25 mouse cellular contexts compared by ENCODE assay signal in the genomic region with DNA sequence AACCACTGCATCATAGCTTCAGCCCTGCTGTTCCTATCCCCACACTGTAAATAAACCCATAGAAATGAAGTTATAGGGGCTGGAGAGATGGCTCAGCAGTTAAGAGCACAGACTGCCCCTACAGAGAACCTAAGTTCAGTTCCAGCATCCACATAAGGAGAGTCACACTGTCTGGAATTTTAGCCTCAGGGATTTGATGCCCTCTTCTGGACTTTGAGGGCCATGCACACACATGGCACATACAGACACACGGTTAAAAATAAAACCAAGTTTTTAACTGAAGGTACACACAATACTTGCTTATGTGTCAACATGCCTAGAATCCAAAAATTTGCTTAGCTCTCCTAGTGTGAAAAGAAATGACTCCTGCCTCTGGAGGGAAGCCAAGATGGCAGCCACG.
A peak's percentile ranks its signal among the peaks of the same experiment; 100 is the strongest.
DNase-seq lines count a peak whose midpoint lies in the region; ATAC-seq and TF ChIP-seq lines count a peak whose summit lies in the region.
"Had no signal": no experiment of that assay in that cellular context is flagged by ENCODE, and none has a peak within 500 bp of the region (broad histone marks: within the 10 kb centered on the region; RNA-seq: fewer than 3 reads in every experiment).

No protein-coding gene starts in this region.

- TF ChIP-seq CTCF in kidney, postnatal 0 days (IDR thresholded peaks at IDR 0.05; ENCODE audit: low read depth): peak; percentile 35

- no peaks in the 10 kb centered on the region for H3K4me1 ChIP-seq in forebrain, embryonic 14.5 days (ENCODE audit: control insufficient read depth, insufficient read depth, low read length)
- H3K4me1 ChIP-seq in forebrain, embryonic 15.5 days: no peaks in the 10 kb centered on the region
- H3K4me1 ChIP-seq in kidney, postnatal 0 days (replicated peaks; ENCODE audit: insufficient read depth, low read length): no peaks in the 10 kb centered on the region
- H3K4me1 ChIP-seq: hindbrain, embryonic 12.5 days had no signal

- H3K9ac ChIP-seq in forebrain, embryonic 14.5 days (ENCODE audit: low read length): no peak overlapping the region
- no peak overlapping the region for H3K9ac ChIP-seq in forebrain, embryonic 15.5 days (replicated peaks)
- H3K9ac ChIP-seq in kidney, postnatal 0 days (ENCODE audit: low read depth, low read length): no peak overlapping the region
- H3K9ac ChIP-seq: hindbrain, embryonic 12.5 days; liver, embryonic 14.5 days; midbrain, embryonic 13.5 days had no signal

- ATAC-seq in forebrain, embryonic 14.5 days: no peak
- no peak for ATAC-seq in forebrain, embryonic 15.5 days (replicated peaks)
- ATAC-seq in kidney, postnatal 0 days (replicated peaks; ENCODE audit: low FRiP score, low read depth): no peak
- no peak for ATAC-seq in megakaryocyte, adult 5-6 weeks (ENCODE audit: poor library complexity, severe bottlenecking)
- ATAC-seq: forebrain, embryonic 16.5 days; midbrain, embryonic 13.5 days had no signal

- no peaks in the 10 kb centered on the region for H3K9me3 ChIP-seq in forebrain, embryonic 14.5 days (replicated peaks; ENCODE audit: control insufficient read depth, low read length)
- H3K9me3 ChIP-seq in forebrain, embryonic 15.5 days: no peaks in the 10 kb centered on the region
- H3K9me3 ChIP-seq in kidney, postnatal 0 days (replicated peaks; ENCODE audit: low read length): no peaks in the 10 kb centered on the region
- H3K9me3 ChIP-seq: hindbrain, embryonic 12.5 days; midbrain, embryonic 13.5 days had no signal

- WGBS in forebrain, embryonic 14.5 days: 62% methylated on average over 2 of the region's 2 CpGs
- WGBS in forebrain, embryonic 15.5 days: 51% methylated on average over 2 of the region's 2 CpGs
- 65% methylated on average over 2 of the region's 2 CpGs for WGBS in kidney, postnatal 0 days

- no peak overlapping the region for H3K27ac ChIP-seq in forebrain, embryonic 14.5 days (ENCODE audit: low read depth, low read length)
- H3K27ac ChIP-seq in forebrain, embryonic 15.5 days (replicated peaks): no peak overlapping the region
- no peak overlapping the region for H3K27ac ChIP-seq in kidney, postnatal 0 days
- H3K27ac ChIP-seq: hindbrain, embryonic 12.5 days; liver, embryonic 14.5 days; midbrain, embryonic 13.5 days had no signal

- no peaks in the 10 kb centered on the region for H3K27me3 ChIP-seq in forebrain, embryonic 14.5 days (replicated peaks; ENCODE audit: control insufficient read depth, insufficient read depth, low read length)
- no peaks in the 10 kb centered on the region for H3K27me3 ChIP-seq in forebrain, embryonic 15.5 days
- H3K27me3 ChIP-seq in kidney, postnatal 0 days (ENCODE audit: insufficient read depth, low read length): no peaks in the 10 kb centered on the region
- H3K27me3 ChIP-seq: hindbrain, embryonic 12.5 days; midbrain, embryonic 13.5 days had no signal

- peak; percentile 16 for DNase-seq in forebrain, embryonic 14.5 days (ENCODE audit: low spot score)
- DNase-seq in kidney, postnatal 0 days (ENCODE audit: low spot score): no peak
- DNase-seq in kidney, postnatal 36 days: no peak
- peak; percentile 14 for DNase-seq in testis, postnatal 10 days (ENCODE audit: low spot score)
- DNase-seq in testis, postnatal 14 days (ENCODE audit: low spot score): no peak
- no peak for DNase-seq in left cerebral cortex, postnatal 14 days (ENCODE audit: low spot score in 2 of 2)
- DNase-seq: adrenal gland, adult 8-10 months; cerebellum, adult 11 months; cerebellum, adult 9-10 months; cerebellum, postnatal 36 days; gastrocnemius, postnatal 10 days; kidney, adult 11 months; kidney, postnatal 25 days; layer of hippocampus, postnatal 36 days; liver; lung, adult 2 months; lung, postnatal 14 days; right cerebral cortex, adult 18-20 months; right cerebral cortex, postnatal 4 days had no signal

- intact Hi-C loops in left cerebral cortex, postnatal 14 days (cut with DNase I): no loop called here

- no peak overlapping the region for H3K4me2 ChIP-seq in forebrain, embryonic 14.5 days (ENCODE audit: low read length)
- H3K4me2 ChIP-seq in forebrain, embryonic 15.5 days (replicated peaks): no peak overlapping the region
- H3K4me2 ChIP-seq in kidney, postnatal 0 days (ENCODE audit: low read length): no peak overlapping the region
- H3K4me2 ChIP-seq: hindbrain, embryonic 12.5 days; midbrain, embryonic 13.5 days had no signal

- no peak overlapping the region for H3K4me3 ChIP-seq in forebrain, embryonic 14.5 days (ENCODE audit: low read depth, low read length)
- no peak overlapping the region for H3K4me3 ChIP-seq in forebrain, embryonic 15.5 days
- no peak overlapping the region for H3K4me3 ChIP-seq in kidney, postnatal 0 days (replicated peaks; ENCODE audit: low read depth, low read length)
- H3K4me3 ChIP-seq: hindbrain, embryonic 12.5 days; midbrain, embryonic 13.5 days had no signal

- no peaks in the 10 kb centered on the region for H3K36me3 ChIP-seq in forebrain, embryonic 14.5 days (ENCODE audit: control insufficient read depth, insufficient read depth, low read length)
- no peaks in the 10 kb centered on the region for H3K36me3 ChIP-seq in forebrain, embryonic 15.5 days
- no peaks in the 10 kb centered on the region for H3K36me3 ChIP-seq in kidney, postnatal 0 days (ENCODE audit: insufficient read depth, low read length)
- H3K36me3 ChIP-seq: hindbrain, embryonic 12.5 days; midbrain, embryonic 13.5 days had no signal

Comparison
In these comparisons a context has a peak if more than half of its experiments do, and no peak if none do; other contexts are left out.
1. DNase-seq: peak in forebrain, embryonic 14.5 days (single experiment) and testis, postnatal 10 days (single experiment); none in kidney, postnatal 0 days (single experiment), kidney, postnatal 36 days (0 of 2), testis, postnatal 14 days (single experiment) and left cerebral cortex, postnatal 14 days (0 of 2).